Mouse (Mus musculus): ENCODE data around the gene Traf7. TPM values are rescaled to one million over a fixed set of nuclear protein-coding genes. Genes with fewer than 3 reads are reported as not detected.
A peak's percentile ranks its signal among the peaks of the same experiment; 100 is the strongest.

Traf7 gene
- polyA plus RNA-seq, 1 experiment from 2014 or later = 59.2 TPM

DNA sequence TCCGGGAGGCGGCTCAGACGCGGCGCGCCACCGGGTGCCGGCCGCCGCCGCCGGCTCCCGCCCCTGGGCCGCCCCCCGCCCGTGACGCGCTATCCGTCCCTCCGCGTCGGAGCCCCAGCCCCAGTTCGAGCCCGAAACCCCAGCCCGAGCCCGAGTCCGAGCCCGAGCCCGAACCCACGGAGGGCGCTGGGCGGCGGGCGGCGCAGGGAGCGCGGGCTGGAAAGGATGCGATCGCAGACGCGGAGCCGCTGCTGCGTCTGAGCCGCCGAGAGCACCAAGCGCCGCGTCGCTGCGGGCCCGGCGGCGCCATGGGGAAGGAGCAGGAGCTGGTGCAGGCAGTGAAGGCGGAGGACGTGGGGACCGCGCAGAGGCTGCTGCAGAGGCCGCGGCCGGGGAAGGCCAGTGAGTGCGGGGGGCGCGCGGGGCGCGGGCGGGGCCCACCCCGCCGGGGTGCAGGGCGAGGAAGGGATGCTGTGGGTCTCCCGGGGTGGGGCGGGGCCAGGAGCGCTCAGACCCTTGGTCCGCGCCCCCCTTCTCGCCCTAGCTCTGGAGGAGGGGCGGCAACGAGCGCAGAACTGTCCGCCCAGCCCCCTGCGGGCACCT, 39.0 kb downstream of the Traf7 start:
- Histone ChIP-seq H3K36me3 (no peaks in the 10 kb centered on the region), H3K4me3 (peak overlapping the region; percentile 72), H3K9ac (peak overlapping the region; percentile 68), H3K4me1 (replicated peaks) (peaks cover 21% of the 10 kb centered on the region), H3K9me3 (replicated peaks) (no peaks in the 10 kb centered on the region), H3K4me2 (peak overlapping the region; percentile 98), H3K27me3 (peaks cover 69% of the 10 kb centered on the region), H3K27ac (no peak overlapping the region)
- peak; percentile 52 for ATAC-seq (replicated peaks; ENCODE audit: insufficient number of reproducible peaks, insufficient read depth, low FRiP score, low read depth)
- under 1% methylated on average over 73 of the region's 81 CpGs for WGBS

DNA sequence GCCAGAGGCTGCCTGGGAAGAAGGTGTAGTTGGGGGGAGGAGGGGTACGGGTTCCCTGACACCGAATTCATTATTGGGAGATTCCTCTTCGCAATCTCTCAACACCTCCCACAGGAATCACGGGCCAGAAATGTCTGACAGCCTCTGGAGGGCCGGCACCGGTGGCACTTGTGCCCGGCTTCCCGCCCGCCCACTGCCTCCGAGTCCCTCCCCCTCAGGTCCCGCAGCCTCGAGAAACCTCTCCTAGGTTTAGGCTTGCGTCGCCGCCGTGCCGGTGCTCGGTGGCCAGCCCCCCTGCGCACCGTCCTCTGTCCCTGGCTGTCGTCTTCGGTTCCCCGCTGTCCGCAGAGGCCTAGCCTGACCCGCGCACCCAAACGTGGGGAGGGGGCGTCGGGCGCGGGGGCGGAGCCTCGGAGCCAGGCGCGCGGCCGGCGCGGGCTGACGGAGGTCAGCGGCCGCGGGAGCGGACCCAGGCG, 39.5 kb downstream of the Traf7 start, which contains the start of gene Caskin1:
Gene Caskin1, plus strand, starts transcription at position 416 of the 476 bp plus-strand sequence.
- peak within 1 kb of the TSS; percentile 68 for H3K9ac ChIP-seq
- peak; percentile 48 for ATAC-seq (replicated peaks; ENCODE audit: insufficient number of reproducible peaks, insufficient read depth, low FRiP score, low read depth)
- peaks cover 21% of the 10 kb centered on the region for H3K4me1 ChIP-seq (replicated peaks)
- H3K4me3 ChIP-seq = peak within 1 kb of the TSS; percentile 72
- under 1% methylated on average over 38 of the region's 45 CpGs for WGBS
- H3K4me2 ChIP-seq = peak within 1 kb of the TSS; percentile 98
- H3K27me3 ChIP-seq = peaks cover 69% of the 10 kb centered on the region
- no peak within 1 kb of the TSS for H3K27ac ChIP-seq
- H3K9me3 ChIP-seq (replicated peaks) = no peaks in the 10 kb centered on the region
- no peaks in the 10 kb centered on the region for H3K36me3 ChIP-seq

DNA sequence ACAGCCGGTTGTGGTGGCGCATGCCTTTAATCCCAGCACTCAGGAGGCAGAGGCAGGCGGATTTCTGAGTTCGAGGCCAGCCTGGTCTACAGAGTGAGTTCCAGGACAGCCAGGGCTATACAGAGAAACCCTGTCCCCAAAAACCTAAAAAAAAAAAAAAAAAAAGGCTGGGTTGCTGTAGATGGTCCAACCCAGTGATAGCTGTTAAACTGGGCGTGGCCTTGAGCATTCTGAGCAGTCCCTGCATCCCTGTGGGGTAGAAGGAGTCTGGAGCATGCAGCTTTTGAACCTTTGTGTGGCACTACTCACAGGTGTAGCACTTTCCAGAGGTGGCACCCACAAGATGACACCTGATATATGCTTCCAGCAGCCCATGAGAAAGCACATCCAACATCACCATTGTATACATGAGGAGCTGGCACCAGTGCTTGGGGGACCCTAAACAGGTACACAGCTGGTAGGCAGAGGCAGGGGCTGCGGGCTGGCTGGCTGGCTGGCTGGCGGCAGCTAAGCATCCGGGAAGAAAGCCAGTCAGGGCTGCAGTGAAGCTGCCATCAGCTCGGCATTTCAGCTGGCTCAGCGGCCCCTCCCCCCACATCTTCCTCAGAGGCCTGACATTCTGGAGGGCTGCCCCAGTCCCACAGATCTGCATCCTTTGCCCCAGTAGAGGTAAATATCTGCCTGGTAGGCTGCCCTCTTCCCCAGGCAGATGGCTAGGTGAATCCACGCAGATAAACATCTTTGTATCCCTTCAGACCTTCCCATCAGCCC, 42.5 kb downstream of the Traf7 start:
- H3K4me2 ChIP-seq = no peak overlapping the region
- H3K27me3 ChIP-seq = peaks cover 47% of the 10 kb centered on the region
- no peak overlapping the region for H3K27ac ChIP-seq
- 41% methylated on average over 11 of the region's 11 CpGs for WGBS
- H3K9ac ChIP-seq = no peak overlapping the region
- H3K36me3 ChIP-seq = no peaks in the 10 kb centered on the region
- no peaks in the 10 kb centered on the region for H3K9me3 ChIP-seq (replicated peaks)
- ATAC-seq (replicated peaks; ENCODE audit: insufficient number of reproducible peaks, insufficient read depth, low FRiP score, low read depth) = no peak
- peaks cover 21% of the 10 kb centered on the region for H3K4me1 ChIP-seq (replicated peaks)
- H3K4me3 ChIP-seq = no peak overlapping the region

DNA sequence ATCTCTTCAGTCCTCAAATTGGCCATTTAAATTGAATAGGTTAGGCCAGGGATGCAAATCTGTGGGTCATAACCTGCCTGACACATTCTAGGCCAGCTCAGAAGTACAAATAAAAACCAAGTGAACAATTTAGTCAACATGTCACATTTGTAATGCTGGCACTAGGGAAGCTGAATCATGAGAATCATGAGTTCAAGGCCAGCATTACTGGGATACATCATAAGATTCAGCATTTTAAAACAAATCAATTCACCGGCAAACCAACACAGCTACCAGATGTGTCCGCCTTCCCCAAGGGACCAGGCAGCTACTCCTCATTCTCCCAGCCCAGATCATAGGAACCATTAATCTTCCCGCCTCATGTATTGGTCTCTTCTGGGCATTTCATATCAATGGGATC, 44.2 kb downstream of the Traf7 start:
- Histone ChIP-seq H3K4me1 (replicated peaks) (peaks cover 17% of the 10 kb centered on the region), H3K36me3 (no peaks in the 10 kb centered on the region), H3K4me2 (no peak overlapping the region), H3K9me3 (replicated peaks) (no peaks in the 10 kb centered on the region), H3K27me3 (peaks cover 30% of the 10 kb centered on the region), H3K9ac (no peak overlapping the region), H3K4me3 (no peak overlapping the region), H3K27ac (no peak overlapping the region)
- WGBS = 87% methylated on average over 3 of the region's 3 CpGs
- no peak for ATAC-seq (replicated peaks; ENCODE audit: insufficient number of reproducible peaks, insufficient read depth, low FRiP score, low read depth)

DNA sequence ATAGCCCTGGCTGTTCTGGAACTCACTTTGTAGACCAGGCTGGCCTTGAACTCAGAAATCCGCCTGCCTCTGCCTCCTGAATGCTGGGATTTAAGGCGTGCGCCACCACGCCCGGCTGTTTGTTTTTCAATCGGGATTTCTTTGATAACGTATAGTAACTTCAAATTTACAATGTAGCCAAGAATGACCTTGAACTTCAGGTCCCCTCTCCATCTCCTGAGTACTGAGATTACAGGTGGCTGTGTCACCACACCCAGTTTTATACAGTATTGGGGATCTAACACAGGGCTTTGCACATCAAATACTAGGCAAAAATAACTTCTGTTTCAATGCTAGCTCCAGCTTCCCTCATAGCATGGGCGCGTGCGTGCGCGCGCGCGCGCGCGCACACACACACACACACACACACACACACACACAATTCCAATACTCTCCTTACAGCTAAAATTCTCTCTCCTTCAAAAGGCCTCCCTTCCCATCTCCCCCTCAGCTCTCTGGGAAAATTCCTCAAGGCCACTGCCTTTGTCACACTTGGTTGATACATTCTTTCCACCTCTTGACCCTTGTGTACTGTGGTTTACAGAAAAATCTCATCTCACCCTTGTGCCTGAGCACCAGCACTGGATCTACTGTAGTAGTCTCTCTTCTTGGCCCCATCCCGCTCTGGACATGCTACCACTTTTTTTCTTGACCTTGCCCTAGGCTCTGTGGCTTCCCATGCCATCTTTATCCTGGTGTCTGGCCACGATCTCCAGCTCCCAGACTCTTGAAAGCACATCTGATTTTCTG, 46.5 kb downstream of the Traf7 start:
- Histone ChIP-seq H3K9ac (no peak overlapping the region), H3K36me3 (peaks cover 12% of the 10 kb centered on the region), H3K4me2 (no peak overlapping the region), H3K4me1 (replicated peaks) (peaks cover 21% of the 10 kb centered on the region), H3K27me3 (0 out of 2 replicates have a peak, but pooled peaks cover 9% of the 10 kb centered on the region), H3K27ac (no peak overlapping the region), H3K4me3 (no peak overlapping the region), H3K9me3 (replicated peaks) (no peaks in the 10 kb centered on the region)
- ATAC-seq (replicated peaks; ENCODE audit: insufficient number of reproducible peaks, insufficient read depth, low FRiP score, low read depth) = no peak
- WGBS = 91% methylated on average over 20 of the region's 20 CpGs

DNA sequence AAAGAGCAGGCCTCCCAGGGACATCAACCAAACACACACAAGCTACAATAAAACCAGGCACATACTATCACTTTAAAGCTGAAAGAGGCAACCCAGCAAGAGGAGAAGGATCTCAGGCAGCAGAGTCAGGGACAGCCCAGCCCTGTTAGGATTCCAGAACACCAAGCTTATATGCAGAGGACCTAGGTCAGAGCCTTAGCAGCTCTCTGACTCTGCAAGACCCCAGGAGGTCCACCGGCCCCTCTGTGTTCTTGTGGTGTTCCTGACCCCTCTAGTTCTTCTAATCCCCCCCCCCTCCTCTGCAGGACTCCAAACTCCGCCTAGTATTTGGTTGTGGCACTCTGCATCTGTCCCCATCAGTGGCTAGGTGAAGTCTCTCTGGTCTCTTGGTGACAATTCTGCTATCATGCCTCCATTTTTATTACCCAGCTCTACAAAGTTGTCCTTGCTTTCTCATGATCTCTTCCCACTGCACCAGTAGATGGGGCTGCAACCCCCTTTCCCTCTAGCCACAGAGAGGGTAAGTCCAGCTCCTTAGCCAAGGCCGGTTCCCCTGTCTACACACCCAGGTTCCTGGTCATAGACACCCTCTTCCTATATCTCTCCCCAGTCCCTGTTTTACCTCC, 47.4 kb downstream of the Traf7 start:
- no peak overlapping the region for H3K27ac ChIP-seq
- H3K9me3 ChIP-seq (replicated peaks) = no peaks in the 10 kb centered on the region
- H3K4me2 ChIP-seq = 0 out of 2 replicates have a peak overlapping the region, but pooled peaks have one; percentile 4
- WGBS = 49% methylated on average over 3 of the region's 3 CpGs
- H3K36me3 ChIP-seq = peaks cover 21% of the 10 kb centered on the region
- H3K9ac ChIP-seq = no peak overlapping the region
- no peak for ATAC-seq (replicated peaks; ENCODE audit: insufficient number of reproducible peaks, insufficient read depth, low FRiP score, low read depth)
- H3K27me3 ChIP-seq = 0 out of 2 replicates have a peak, but pooled peaks cover 2% of the 10 kb centered on the region
- no peak overlapping the region for H3K4me3 ChIP-seq
- peaks cover 16% of the 10 kb centered on the region for H3K4me1 ChIP-seq (replicated peaks)

DNA sequence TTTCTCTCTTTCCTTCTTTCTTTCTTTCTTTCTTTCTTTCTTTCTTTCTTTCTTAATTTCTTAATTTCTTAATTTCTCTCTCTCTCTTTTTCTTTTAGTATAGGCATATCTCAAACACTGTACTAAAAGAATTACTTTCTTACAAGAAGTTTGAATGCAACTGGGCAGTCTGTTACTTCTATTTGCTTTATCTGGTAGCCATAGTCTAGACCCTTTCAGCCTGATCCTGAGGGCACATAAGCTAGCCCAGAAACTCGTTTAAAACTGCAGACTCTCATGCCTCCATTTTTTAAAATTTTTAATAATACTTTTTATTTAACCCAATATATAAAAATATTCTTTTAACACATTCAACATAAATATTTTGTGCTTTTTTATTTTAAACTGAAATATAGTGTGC, 48.3 kb downstream of the Traf7 start:
- WGBS = 21% methylated on average over 1 of the region's 1 CpGs
- H3K27me3 ChIP-seq = no peaks in the 10 kb centered on the region
- ATAC-seq (replicated peaks; ENCODE audit: insufficient number of reproducible peaks, insufficient read depth, low FRiP score, low read depth) = no peak
- H3K4me3 ChIP-seq = peak overlapping the region; percentile 81
- no peak overlapping the region for H3K9ac ChIP-seq
- H3K27ac ChIP-seq = no peak overlapping the region
- H3K36me3 ChIP-seq = peaks cover 29% of the 10 kb centered on the region
- H3K4me1 ChIP-seq (replicated peaks) = peaks cover 14% of the 10 kb centered on the region
- H3K9me3 ChIP-seq (replicated peaks) = no peaks in the 10 kb centered on the region
- peak overlapping the region; percentile 60 for H3K4me2 ChIP-seq

DNA sequence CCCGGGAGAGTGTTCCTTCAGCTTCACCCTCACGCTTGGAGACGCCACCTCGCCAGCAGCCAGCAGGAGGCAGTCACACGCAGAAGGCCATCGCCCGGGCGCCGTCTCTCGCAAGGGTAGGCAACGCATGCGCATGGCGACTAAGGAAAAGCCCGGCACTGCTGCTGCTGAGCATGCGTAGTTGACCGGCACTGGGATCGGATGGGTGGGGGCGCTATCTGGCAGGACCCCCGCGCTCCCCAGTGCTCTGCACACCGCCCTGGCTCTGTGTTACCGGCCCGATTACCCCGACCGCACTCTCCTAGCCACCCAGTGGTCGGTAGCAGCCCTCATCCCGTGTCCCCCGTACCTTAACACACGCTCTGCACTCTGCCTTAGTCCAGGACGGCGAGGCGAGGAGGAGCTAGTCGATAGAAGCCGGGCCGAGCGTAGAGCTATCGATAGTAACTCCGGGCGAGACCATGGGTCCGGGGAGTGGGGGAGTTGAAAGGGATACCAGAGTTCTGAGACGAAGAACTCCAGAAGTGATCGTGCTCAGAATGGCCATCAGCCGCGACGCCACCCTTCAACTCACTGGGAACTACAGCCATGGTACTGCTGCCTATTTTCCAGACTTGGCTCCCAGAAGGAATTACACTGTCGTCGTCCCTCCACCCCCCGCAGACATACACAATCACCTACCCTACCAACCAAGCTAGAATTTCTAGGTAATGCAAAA, 48.9 kb downstream of the Traf7 start, which contains the start of gene Mlst8:
Gene Mlst8, minus strand, starts transcription at position 416 of the 718 bp plus-strand sequence.
- peak within 1 kb of the TSS; percentile 81 for H3K4me3 ChIP-seq
- under 1% methylated on average over 48 of the region's 48 CpGs for WGBS
- H3K36me3 ChIP-seq = peaks cover 29% of the 10 kb centered on the region
- H3K27ac ChIP-seq = peak within 1 kb of the TSS; percentile 94
- no peaks in the 10 kb centered on the region for H3K9me3 ChIP-seq (replicated peaks)
- peak; percentile 91 for ATAC-seq (replicated peaks; ENCODE audit: insufficient number of reproducible peaks, insufficient read depth, low FRiP score, low read depth)
- H3K4me1 ChIP-seq (replicated peaks) = peaks cover 19% of the 10 kb centered on the region
- no peaks in the 10 kb centered on the region for H3K27me3 ChIP-seq
- peak within 1 kb of the TSS; percentile 60 for H3K4me2 ChIP-seq
- peak within 1 kb of the TSS; percentile 91 for H3K9ac ChIP-seq

DNA sequence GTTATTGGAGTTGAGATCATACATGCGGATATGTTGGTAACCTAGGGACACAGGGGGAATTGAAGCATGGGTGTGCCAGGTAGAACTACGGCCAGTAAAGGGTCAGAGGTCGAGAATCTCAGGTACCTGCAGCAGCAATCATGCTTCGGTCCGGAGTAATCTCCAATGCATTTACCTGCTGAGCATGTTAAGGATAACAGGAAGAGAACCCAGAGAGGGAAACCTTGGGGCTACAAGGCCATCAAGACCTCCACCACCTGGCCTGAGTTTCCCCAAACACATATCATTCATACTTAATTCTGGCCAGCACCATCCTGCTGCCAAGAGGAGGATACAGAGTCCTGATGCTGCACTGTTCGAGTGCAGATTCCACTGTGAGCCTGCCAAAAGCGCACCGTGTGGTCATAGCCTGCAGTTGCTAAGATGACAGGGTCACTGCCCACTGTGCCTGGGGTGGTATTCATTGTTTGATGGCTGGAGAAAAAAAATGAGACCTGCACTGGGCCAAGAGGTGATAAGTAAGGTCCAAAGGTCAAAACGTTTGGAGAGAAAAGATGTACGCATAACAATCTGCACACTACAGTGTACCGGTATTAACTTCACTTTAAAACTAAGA, 49.6 kb downstream of the Traf7 start:
- peak overlapping the region; percentile 55 for H3K9ac ChIP-seq
- H3K4me1 ChIP-seq (replicated peaks) = peaks cover 23% of the 10 kb centered on the region
- no peaks in the 10 kb centered on the region for H3K9me3 ChIP-seq (replicated peaks)
- H3K36me3 ChIP-seq = peaks cover 29% of the 10 kb centered on the region
- H3K4me2 ChIP-seq = peak overlapping the region; percentile 60
- no peaks in the 10 kb centered on the region for H3K27me3 ChIP-seq
- no peak overlapping the region for H3K27ac ChIP-seq
- H3K4me3 ChIP-seq = peak overlapping the region; percentile 81
- WGBS = 49% methylated on average over 11 of the region's 11 CpGs
- no peak for ATAC-seq (replicated peaks; ENCODE audit: insufficient number of reproducible peaks, insufficient read depth, low FRiP score, low read depth)
